Mouse (Mus musculus): ENCODE results near the gene Zfp775. TPM values are rescaled to one million over a fixed set of nuclear protein-coding genes. Genes with fewer than 3 reads are reported as not detected.

Gene Zfp775
- total RNA-seq, 2 experiments from 2014 or later: 8.2 to 8.3 TPM

DNA sequence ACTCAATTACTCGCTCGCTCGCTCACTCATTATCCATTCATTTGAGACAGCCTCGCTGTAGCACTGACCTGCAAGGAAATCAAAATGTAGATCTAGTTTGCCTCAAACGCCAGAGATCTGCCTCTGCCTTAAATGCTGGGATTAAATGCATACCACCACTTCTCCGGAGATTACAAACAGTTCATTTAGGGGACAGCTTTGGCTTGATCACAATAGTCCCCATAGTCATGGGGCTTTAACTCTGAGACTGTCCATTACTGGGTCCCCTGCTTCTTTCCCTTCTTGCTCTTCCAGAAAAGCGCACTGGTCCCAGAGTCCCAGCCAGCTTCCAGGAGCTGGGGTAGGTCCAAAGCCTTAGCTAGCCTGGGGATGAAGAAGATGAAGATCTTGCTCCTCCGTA lies 24.6 kb downstream of the Zfp775 start, which contains the start of gene AI854703:
Gene AI854703 (plus strand): TSS at position 301 of the 400 bp plus-strand sequence.
- intact Hi-C loops (cut with DNase I): no loop called here
- DNase-seq: no peak

GRCm38 (mm10) chr6:48626984-48627383 lies 25.1 kb downstream of the Zfp775 start:
- peak; percentile 50 to 57 for DNase-seq
- intact Hi-C loops (cut with DNase I): no loop called here

GRCm38 (mm10) chr6:48627511-48627924 lies 25.7 kb downstream of the Zfp775 start:
- DNase-seq: no peak
- intact Hi-C loops (cut with DNase I): no loop called here

GRCm38 (mm10) chr6:48628377-48628776 lies 26.5 kb downstream of the Zfp775 start:
- intact Hi-C loops (cut with DNase I): no loop called here
- DNase-seq: no peak

DNA sequence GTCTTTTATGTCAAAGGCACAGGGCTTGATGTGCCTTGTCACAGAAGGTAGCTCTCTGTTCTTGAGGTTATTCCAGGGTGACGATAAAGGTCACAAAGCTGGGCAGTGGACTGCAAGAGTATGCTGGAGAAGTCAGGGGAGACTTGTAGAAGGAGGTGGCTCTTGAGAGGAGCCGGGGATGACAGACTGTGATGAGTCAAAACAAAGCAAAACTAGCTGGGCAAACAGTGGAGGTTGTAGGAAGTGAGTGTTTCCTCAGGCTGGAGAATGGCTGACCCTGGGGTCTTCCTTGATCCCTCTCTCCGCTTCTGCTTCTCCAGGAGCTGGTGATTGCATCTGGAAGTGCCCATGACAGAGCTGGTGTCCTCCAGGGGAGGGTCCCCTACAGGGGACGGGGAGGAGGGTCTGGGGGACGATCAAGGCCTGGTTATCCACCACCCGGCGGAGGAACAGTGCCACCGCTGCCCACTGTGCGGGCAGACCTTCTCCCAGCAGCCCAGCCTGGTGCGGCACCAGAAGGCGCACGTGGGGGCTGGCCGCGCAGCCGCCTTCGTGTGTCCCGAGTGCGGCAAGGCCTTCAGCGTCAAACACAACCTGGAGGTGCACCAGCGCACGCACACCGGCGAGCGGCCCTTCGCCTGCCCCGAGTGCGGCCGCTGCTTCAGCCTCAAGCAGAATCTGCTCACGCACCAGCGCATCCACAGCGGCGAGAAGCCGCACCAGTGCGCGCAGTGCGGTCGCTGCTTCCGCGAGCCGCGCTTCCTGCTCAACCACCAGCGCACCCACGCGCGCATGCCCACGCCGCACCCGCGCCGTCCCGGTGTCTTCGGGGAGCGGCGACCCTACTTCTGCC lies 27.2 kb downstream of the Zfp775 start:
- peak; percentile 25 to 26 for DNase-seq
- intact Hi-C loops (cut with DNase I): no loop called here

DNA sequence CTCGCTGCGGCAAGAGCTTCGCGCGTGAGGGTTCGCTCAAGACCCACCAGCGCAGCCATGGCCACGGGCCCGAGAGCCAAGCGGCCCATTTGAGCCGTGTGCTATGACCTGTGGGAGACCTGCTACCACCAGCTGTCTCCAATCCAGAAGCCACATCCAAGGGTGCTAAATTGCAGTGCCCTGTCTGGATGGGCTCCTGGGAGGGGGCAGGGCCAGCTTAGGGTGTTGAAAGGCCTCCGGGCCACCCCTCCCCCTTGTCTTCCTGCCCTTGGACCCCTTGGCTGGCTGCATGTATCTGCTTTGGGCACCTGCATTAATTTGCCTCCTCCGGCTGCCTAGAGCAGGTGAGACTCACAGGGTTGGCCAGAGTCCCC lies 27.8 kb downstream of the Zfp775 start:
- intact Hi-C loops (cut with DNase I): no loop called here

GRCm38 (mm10) chr6:48630831-48631230 lies 29.0 kb downstream of the Zfp775 start:
- no peak for DNase-seq
- intact Hi-C loops (cut with DNase I): no loop called here

More for the DNA sequence above, 27.8 kb downstream of the Zfp775 start:
- DNase-seq: no peak

GRCm38 (mm10) chr6:48635105-48635504 lies 33.2 kb downstream of the Zfp775 start:
- intact Hi-C loops (cut with DNase I): no loop called here
- no peak for DNase-seq

GRCm38 (mm10) chr6:48636515-48636914 lies 34.7 kb downstream of the Zfp775 start:
- DNase-seq: peak; percentile 44 to 71
- intact Hi-C loops (cut with DNase I): no loop called here

DNA sequence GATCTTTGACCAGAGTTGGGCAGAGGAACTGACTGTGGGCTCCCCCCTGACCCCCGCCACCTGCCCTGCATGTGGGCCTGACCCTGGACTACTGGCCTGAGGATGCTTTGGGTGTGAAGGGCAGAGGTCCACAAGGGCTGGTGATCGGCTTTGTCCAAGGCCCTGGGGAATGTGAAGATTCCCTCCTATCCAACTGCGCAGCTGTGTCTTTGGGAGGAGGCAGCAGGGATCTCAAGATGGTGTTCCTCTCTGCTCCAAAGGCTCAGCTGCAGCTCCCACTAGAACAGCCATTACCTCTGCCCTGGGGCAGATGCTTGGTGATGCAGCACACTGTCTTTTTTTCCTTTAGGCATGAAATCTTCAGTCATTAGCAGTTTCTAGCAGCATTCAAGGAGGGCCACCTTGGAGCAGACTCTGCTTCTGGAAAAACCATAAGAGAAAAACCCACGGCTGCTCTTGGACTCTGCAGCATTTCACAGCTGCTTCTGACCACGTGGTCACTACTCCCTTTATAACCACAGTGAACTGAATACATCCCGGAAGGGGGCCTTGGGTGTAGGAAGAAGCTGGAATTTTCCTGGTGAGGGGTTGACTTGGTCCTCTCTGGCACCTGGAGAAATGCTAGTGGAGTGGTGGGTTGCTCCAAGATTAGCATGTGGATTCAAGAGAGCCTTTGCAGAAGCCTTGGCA lies 36.1 kb downstream of the Zfp775 start:
- no peak for DNase-seq
- intact Hi-C loops (cut with DNase I): no loop called here

DNA sequence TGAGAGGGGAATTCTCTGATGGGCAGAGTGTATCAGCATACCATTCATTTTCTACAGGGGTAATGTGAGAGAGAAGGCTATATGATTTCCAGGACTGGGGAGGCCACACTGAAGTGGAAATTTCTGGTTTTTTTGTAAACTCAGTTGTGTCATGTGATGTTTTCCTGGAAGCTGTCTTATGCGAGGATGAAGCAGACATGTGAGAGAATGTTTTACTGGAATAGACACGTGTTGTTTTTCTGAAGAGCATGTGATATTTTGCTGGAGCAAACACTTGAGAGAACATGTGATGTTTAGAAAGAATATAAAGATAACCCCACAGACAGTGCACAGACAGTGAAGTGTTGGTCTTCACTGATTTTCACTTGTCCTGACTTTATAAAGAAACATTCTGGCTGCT lies 36.7 kb downstream of the Zfp775 start:
- no peak for DNase-seq
- intact Hi-C loops (cut with DNase I): no loop called here

DNA sequence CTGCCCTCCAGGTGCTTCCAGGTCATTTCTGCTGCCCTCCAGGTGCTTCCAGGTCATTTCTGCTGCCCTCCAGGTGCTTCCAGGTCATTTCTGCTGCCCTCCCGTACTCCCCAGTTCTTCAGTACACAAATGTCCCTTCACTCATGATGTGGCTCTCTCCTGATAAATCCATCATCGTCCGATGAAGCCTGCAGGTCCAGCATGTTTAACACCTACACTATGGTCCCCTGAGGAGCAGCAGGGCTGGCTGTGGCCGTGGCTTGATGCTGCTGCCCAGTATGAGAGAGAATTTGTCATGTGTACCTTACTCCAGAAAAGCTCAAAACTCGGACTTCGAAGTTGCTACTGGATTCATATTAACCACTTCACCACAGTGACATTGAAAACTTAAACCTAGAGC lies 39.5 kb downstream of the Zfp775 start:
- intact Hi-C loops (cut with DNase I): loop anchor here (10.0 kb wide), 1 partner anchor 313 kb away; no protein-coding TSS in a partner anchor
- no peak for DNase-seq

DNA sequence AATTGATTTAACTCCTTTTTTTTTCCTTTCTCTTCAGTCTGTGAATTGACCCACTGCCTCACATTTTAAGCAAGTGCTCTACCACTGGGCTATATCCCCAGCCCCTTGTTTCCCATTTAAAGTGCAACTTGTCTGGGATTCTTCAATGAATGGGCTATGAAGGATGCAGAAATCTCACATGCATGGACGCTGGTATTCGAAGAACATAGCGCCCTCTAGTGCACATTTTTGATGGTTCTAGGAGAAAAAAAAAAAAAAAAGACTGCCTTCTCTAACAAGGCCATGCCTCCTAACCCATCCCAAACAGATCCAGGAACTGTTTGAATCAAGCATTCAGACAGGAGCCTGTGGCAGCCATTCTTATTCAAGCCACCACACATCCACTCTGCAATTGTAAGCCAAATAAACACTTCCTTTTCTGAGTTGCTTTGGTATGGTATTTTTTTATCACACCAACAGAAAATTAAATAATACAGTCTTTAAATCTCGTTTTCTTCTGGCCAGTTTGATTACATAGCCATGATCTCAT lies 41.0 kb downstream of the Zfp775 start:
- intact Hi-C loops (cut with DNase I): loop anchor here (2.0 to 10.0 kb wide), 2 partner anchors 96 to 312 kb away; no protein-coding TSS in a partner anchor
- DNase-seq: peak in 1 of 2 experiments; percentile 61

DNA sequence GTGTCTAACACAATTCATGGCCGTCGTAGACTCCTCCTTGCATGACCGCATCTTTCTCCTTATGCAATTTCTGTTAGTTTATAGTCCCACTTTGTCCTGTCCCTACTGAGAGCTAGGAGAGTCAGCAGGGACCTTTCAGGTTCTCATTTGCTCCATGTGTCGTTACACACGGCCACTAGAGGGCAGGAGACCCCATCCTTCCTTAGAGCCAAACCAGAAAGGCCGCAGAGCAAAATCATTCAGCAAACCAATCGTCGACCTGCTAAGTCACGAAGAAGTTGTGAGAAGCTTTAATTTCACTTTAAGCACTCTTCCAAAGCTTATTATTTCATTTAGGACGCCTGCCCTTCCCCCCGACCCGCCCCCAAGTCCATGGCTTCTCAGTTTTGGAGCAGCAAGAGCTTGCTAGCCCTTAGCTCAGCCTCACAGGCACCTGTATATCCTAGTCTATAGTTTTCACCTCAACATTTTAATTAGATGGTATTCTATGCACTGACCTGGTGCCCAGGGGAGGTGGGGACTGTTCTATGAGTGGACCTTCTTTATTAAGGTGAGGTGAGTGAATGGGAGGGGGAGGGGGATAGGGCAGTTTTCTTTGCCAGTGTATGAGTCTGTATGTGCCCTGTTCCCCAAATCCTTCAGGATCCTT lies 43.9 kb downstream of the Zfp775 start:
- peak; percentile 78 to 82 for DNase-seq
- intact Hi-C loops (cut with DNase I): loop anchor here (1.0 to 10.0 kb wide), 8 partner anchors 29 to 467 kb away; partner anchors contain the start of genes Gimap4 and Gimap5

GRCm38 (mm10) chr6:48646309-48646690 lies 44.4 kb downstream of the Zfp775 start:
- intact Hi-C loops (cut with DNase I): loop anchor here (2.0 to 10.0 kb wide), 5 partner anchors 29 to 309 kb away; partner anchors contain the start of genes Gimap4 and Gimap5

DNA sequence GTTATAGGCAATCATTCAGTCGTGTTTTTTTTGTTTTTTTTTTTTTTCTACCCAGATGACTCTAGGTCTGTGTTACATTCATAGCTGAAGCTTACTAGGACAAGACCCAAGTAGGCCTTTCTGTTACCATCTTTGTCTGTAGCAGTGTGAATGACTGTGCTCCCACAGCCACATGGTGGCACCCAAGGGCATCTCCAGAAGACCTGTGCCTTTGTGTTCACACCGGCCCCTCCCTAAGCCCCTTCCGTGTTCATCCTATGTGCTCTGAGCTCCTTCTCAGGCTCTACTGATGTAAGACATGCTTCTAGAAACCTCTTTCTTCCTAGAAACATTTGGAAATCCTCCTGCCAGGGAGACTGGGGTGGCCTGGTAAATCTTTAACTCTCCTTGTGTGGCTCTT lies 45.1 kb downstream of the Zfp775 start, which contains the start of gene Gimap8:
Gene Gimap8 (plus strand): TSS at position 240 of the 400 bp plus-strand sequence.
- DNase-seq: peak; percentile 61 to 67
- intact Hi-C loops (cut with DNase I): loop anchor here (2.0 to 10.0 kb wide), 5 partner anchors 28 to 308 kb away; partner anchors contain the start of genes Gimap4 and Gimap5

More at GRCm38 (mm10) chr6:48646309-48646690, 44.4 kb downstream of the Zfp775 start:
- DNase-seq: no peak

DNA sequence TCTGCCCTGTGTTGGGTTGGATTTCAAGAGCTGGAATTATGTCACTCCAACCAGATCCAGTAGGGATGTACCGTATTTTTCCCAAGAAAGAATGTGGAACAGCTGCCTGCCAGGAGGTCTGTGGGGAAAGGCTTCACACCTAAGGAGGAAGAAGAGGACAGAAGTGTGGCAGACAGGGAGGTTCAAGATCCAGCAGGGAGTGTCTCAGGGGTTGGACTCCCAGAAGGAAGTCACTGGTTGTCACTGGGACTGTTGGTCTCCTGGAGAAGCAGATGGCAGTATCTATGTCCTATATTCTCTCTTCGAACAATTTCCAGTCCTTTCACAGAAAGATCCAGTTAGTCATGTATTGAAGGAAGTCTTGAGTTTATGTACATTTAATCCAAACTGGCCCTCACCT lies 45.7 kb downstream of the Zfp775 start:
- intact Hi-C loops (cut with DNase I): loop anchor here (2.0 to 10.0 kb wide), 5 partner anchors 27 to 307 kb away; partner anchors contain the start of genes Gimap4 and Gimap5
- DNase-seq: no peak

- no peak for DNase-seq
Measured at GRCm38 (mm10) chr6:48648779-48649178, 46.9 kb downstream of the Zfp775 start.

DNA sequence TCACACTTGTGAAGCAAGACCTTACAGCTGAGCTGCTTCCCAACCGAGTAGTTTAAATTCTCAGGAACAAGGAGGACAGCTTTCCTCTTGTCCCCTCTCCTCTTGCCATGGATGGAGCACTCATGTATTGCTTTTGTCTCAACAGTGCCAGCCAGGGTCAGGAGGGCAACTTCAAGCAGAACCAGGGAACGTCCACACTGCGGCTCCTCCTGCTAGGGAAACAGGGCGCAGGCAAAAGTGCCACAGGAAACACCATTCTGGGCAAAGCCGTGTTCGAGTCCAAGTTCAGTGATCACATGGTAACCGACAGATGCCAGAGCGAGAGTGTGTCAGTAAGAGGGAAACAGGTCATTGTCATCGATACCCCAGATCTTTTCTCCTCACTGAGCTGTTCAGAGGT lies 48.2 kb downstream of the Zfp775 start:
- intact Hi-C loops (cut with DNase I): no loop called here
- DNase-seq: no peak

More at GRCm38 (mm10) chr6:48648779-48649178, 46.9 kb downstream of the Zfp775 start:
- intact Hi-C loops (cut with DNase I): loop anchor here (5.0 to 10.0 kb wide), 2 partner anchors 209 to 306 kb away; no protein-coding TSS in a partner anchor

DNA sequence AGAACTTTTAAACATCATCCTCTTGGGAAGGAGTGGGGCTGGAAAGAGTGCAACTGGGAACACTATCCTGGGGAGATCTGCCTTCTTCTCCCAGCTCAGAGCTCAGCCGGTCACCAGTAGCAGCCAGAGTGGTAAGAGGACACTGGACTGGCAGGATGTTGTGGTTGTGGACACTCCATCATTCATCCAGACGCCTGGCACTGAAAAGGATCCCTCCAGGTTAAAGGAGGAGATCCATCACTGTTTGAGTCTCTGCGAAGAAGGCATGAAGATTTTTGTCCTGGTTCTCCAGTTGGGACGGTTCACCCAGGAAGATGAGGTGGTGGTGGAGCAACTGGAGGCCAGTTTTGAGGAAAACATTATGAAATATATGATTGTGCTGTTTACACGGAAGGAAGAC lies 56.9 kb downstream of the Zfp775 start:
- no peak for DNase-seq
- intact Hi-C loops (cut with DNase I): no loop called here

Measured in heart, postnatal 14 days (tissue).